Mouse (Mus musculus) small intestine, adult 2 months (tissue): Measurements from ENCODE around the gene Kmt5a.

Source experiments
- CTCF ChIP-seq: fragments of 200-500 bp; IDR thresholded peaks from 2 replicates; pipeline ENCODE4 v1.5.1; 2012; ENCODE audit warnings: low read depth, mild to moderate bottlenecking, control low read depth, inconsistent platforms, low read length, moderate library complexity, mixed read lengths; ENCODE audit not compliant: insufficient replicate concordance, insufficient read length; ENCODE audit errors: extremely low read depth
- POLR2A ChIP-seq: fragments of 200-500 bp; IDR thresholded peaks from 2 replicates; pipeline ENCODE4 v1.6.1; 2012; ENCODE audit warnings: low read depth, mild to moderate bottlenecking, control low read depth, inconsistent platforms, low read length, moderate library complexity

- TF ChIP-seq POLR2A (no peak), CTCF (no peak)
Observed at GRCm38 (mm10) chr5:124412163-124412562, 27.6 kb upstream of the Kmt5a start.
